Comparison of ENCODE assay signal across 19 mouse cellular contexts in genomic region chr14:62392754-62393153, GRCm38 (mm10).
"Had no signal": no experiment of that assay in that cellular context is flagged by ENCODE, and none has a peak within 500 bp of the region (broad histone marks: within the 10 kb centered on the region; RNA-seq: fewer than 3 reads in every experiment).

No protein-coding gene starts in this region.

- DNase-seq: kidney, adult 11 months; kidney, adult 8-10 months; kidney, postnatal 36 days; layer of hippocampus, postnatal 36 days; liver, embryonic 13.5 days; right cerebral cortex, adult 18-20 months; right cerebral cortex, postnatal 14 days; right cerebral cortex, postnatal 4 days; thymus, adult 2 months; thymus, postnatal 14 days; thymus, postnatal 4 days had no signal

- ATAC-seq: midbrain, embryonic 15.5 days had no signal

- H3K4me2 ChIP-seq: kidney, embryonic 15.5 days; liver, embryonic 13.5 days; midbrain, embryonic 12.5 days; midbrain, embryonic 15.5 days; neural tube, embryonic 12.5 days; neural tube, embryonic 15.5 days had no signal

- H3K9me3 ChIP-seq: kidney, embryonic 15.5 days; liver, embryonic 13.5 days; midbrain, embryonic 12.5 days; midbrain, embryonic 15.5 days; neural tube, embryonic 12.5 days; neural tube, embryonic 15.5 days had no signal

- H3K4me3 ChIP-seq: kidney, embryonic 15.5 days; left cerebral cortex, adult 2 months; liver, embryonic 13.5 days; midbrain, embryonic 12.5 days; midbrain, embryonic 15.5 days; neural tube, embryonic 12.5 days; neural tube, embryonic 15.5 days had no signal

- H3K36me3 ChIP-seq: kidney, embryonic 15.5 days; liver, embryonic 13.5 days; midbrain, embryonic 12.5 days; midbrain, embryonic 15.5 days; neural tube, embryonic 12.5 days; neural tube, embryonic 15.5 days had no signal

- H3K27ac ChIP-seq: kidney, embryonic 15.5 days; left cerebral cortex, adult 2 months; liver, embryonic 13.5 days; macrophage; midbrain, embryonic 12.5 days; midbrain, embryonic 15.5 days; neural tube, embryonic 12.5 days; neural tube, embryonic 15.5 days; stomach, postnatal 0 days had no signal

- H3K9ac ChIP-seq: kidney, embryonic 15.5 days; liver, embryonic 13.5 days; midbrain, embryonic 12.5 days; midbrain, embryonic 15.5 days; neural tube, embryonic 12.5 days; neural tube, embryonic 15.5 days had no signal

- H3K27me3 ChIP-seq: kidney, embryonic 15.5 days; liver, embryonic 13.5 days; midbrain, embryonic 12.5 days; midbrain, embryonic 15.5 days; neural tube, embryonic 12.5 days; neural tube, embryonic 15.5 days had no signal

- H3K4me1 ChIP-seq: kidney, embryonic 15.5 days; liver, embryonic 13.5 days had no signal
